Mouse (Mus musculus): ENCODE results near the gene Hes7. TPM values are rescaled to one million over a fixed set of nuclear protein-coding genes. Genes with fewer than 3 reads are reported as not detected.
"Not testable (repeated sequence)": the region's sequence is repeated elsewhere in the genome, so short reads cannot be mapped to it uniquely, and the experiment has no call there.

Hes7 gene
- polyA plus RNA-seq, 2 experiments = 0.05 to 0.08 TPM

- Histone ChIP-seq H3K9ac (replicated peaks) (no peak overlapping the region), H3K4me3 (ENCODE audit: insufficient read depth in 1 of 2, low read depth in 2 of 2, low read length in 2 of 2) (no peak overlapping the region), H3K36me3 (replicated peaks; ENCODE audit: control insufficient read depth, insufficient read depth, low read depth) (peaks cover 10% of the 10 kb centered on the region), H3K4me2 (ENCODE audit: low read depth) (peak overlapping the region; percentile 93), H3K27me3 (ENCODE audit: control insufficient read depth, insufficient read depth, low read length) (no peaks in the 10 kb centered on the region), H3K4me1 (replicated peaks; ENCODE audit: control insufficient read depth in 2 of 2, insufficient read depth in 2 of 2, low read length in 1 of 2) (peaks cover 15 to 20% of the 10 kb centered on the region in 2 experiments), H3K27ac (no peak overlapping the region), H3K9me3 (ENCODE audit: control insufficient read depth, low read length) (no peaks in the 10 kb centered on the region)
- ATAC-seq (ENCODE audit: insufficient read depth) (no peak), DNase-seq (ENCODE audit: low read depth in 3 of 3, low spot score in 3 of 3) (no peak)
- WGBS (ENCODE audit: insufficient replicate concordance) = 79% methylated on average over 6 of the region's 6 CpGs
- no peak for TF ChIP-seq EP300 (IDR thresholded peaks at IDR 0.05; ENCODE audit: low read depth)
- TF ChIP-seq CTCF (IDR thresholded peaks at IDR 0.05; ENCODE audit: low read depth) = no peak
Observed at GRCm38 (mm10) chr11:69090367-69090766, 29.8 kb upstream of the Hes7 start.

DNA sequence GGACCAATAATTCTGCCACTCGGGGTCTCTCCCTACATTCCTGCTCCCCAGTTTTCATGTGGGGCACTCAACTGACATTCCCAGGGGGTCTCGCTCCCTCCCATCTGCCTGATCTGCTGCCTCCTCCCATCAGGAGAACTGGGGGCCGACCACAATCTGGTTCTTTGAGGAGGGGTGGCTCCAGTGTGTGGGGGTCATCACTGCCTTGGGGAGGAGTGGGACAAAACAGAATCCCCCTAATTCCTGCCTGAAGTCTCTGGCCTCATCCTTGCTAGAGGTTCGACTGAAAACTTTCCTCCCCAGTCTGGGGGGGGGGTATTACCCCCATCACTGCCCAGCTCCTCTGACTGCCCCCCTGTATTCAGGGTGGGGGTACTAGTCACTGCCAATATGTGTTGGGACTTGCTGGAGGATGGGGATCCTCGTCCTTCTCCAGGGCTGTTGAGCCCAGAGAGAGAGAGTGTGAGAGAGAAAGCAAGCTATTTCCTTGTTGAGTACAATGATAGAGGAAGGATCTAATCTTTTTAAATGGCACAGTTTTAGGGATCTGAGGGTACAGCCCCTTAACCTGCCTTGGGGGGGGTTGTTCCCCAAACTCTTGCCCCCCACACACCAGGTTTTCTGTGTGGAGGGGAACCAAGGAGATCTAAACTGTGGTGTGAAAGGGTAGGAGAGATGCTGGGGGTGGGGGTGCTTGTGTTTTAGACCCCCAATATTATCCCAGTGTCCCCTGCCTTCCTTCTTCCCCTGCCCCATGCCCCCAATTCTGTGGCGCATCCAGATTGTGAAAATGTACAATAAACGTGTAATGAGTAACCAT is 28.4 kb upstream of the Hes7 start:
- no peak overlapping the region for H3K4me3 ChIP-seq (ENCODE audit: insufficient read depth in 1 of 2, low read depth in 2 of 2, low read length in 2 of 2)
- 53% methylated on average over 7 of the region's 7 CpGs for WGBS (ENCODE audit: insufficient replicate concordance)
- H3K9ac ChIP-seq (replicated peaks) = no peak overlapping the region
- ATAC-seq (ENCODE audit: insufficient read depth) = no peak
- H3K27ac ChIP-seq = no peak overlapping the region
- H3K27me3 ChIP-seq (ENCODE audit: control insufficient read depth, insufficient read depth, low read length) = no peaks in the 10 kb centered on the region
- no peaks in the 10 kb centered on the region for H3K9me3 ChIP-seq (ENCODE audit: control insufficient read depth, low read length)
- no peak for TF ChIP-seq CTCF (IDR thresholded peaks at IDR 0.05; ENCODE audit: low read depth)
- TF ChIP-seq EP300 (IDR thresholded peaks at IDR 0.05; ENCODE audit: low read depth) = no peak
- no peak for DNase-seq (ENCODE audit: low read depth in 3 of 3, low spot score in 3 of 3)
- peaks cover 27 to 31% of the 10 kb centered on the region in 2 experiments for H3K4me1 ChIP-seq (replicated peaks; ENCODE audit: control insufficient read depth in 2 of 2, insufficient read depth in 2 of 2, low read length in 1 of 2)
- H3K4me2 ChIP-seq (ENCODE audit: low read depth) = no peak overlapping the region
- peaks cover 10% of the 10 kb centered on the region for H3K36me3 ChIP-seq (replicated peaks; ENCODE audit: control insufficient read depth, insufficient read depth, low read depth)

DNA sequence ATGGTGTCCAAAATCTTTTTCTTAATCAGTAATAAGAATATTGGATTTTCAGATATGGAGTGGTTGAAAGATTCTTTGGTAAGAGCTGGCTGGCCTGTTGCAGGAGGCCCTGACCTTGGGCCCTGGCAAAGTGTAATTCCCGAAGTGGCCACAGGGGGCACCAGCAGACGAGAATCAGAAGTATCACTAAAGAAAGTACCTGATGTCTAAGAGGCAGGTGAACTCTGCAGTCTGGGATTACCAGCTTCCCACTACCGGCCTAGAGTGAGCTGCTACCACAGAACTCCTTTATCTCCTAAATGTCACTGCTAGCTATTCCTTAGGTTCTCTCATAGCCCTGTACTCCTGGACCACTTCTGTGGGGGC is 27.8 kb upstream of the Hes7 start:
- Histone ChIP-seq H3K36me3 (replicated peaks; ENCODE audit: control insufficient read depth, insufficient read depth, low read depth) (peaks cover 10% of the 10 kb centered on the region), H3K27ac (no peak overlapping the region), H3K27me3 (ENCODE audit: control insufficient read depth, insufficient read depth, low read length) (no peaks in the 10 kb centered on the region), H3K4me1 (replicated peaks; ENCODE audit: control insufficient read depth in 2 of 2, insufficient read depth in 2 of 2, low read length in 1 of 2) (peaks cover 31 to 35% of the 10 kb centered on the region in 2 experiments), H3K9me3 (ENCODE audit: control insufficient read depth, low read length) (no peaks in the 10 kb centered on the region), H3K4me3 (ENCODE audit: insufficient read depth in 1 of 2, low read depth in 2 of 2, low read length in 2 of 2) (no peak overlapping the region), H3K9ac (replicated peaks) (no peak overlapping the region), H3K4me2 (ENCODE audit: low read depth) (no peak overlapping the region)
- TF ChIP-seq EP300 (IDR thresholded peaks at IDR 0.05; ENCODE audit: low read depth) = no peak
- peak; percentile 93 for TF ChIP-seq CTCF (IDR thresholded peaks at IDR 0.05; ENCODE audit: low read depth)
- DNase-seq (ENCODE audit: low read depth in 3 of 3, low spot score in 3 of 3) = peak in 2 of 3 experiments; percentile 68 to 72
- WGBS (ENCODE audit: insufficient replicate concordance) = 3% methylated on average over 3 of the region's 3 CpGs
- no peak for ATAC-seq (ENCODE audit: insufficient read depth)

DNA sequence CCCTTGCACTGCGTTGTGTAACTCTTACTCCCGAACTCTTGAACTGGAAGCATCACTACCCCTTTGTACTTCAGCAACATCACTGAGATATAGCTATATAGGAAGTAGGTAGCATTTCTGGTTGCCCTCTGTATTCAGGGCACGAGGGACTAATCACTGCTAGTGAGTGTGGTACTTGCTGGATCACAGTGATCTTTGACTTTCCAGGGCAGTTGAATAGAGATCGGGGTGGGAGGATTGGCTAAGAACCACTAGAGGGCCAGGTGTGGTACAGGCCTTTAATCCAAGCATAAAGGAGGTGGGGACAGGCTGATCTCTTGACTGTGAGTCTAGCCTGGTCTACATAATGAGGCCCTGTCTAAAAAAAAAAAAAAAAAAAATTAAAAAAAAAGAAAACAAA is 27.3 kb upstream of the Hes7 start:
- no peak for ATAC-seq (ENCODE audit: insufficient read depth)
- H3K4me3 ChIP-seq (ENCODE audit: insufficient read depth in 1 of 2, low read depth in 2 of 2, low read length in 2 of 2) = no peak overlapping the region
- no peak overlapping the region for H3K9ac ChIP-seq (replicated peaks)
- no peak overlapping the region for H3K4me2 ChIP-seq (ENCODE audit: low read depth)
- H3K9me3 ChIP-seq (ENCODE audit: control insufficient read depth, low read length) = no peaks in the 10 kb centered on the region
- H3K27me3 ChIP-seq (ENCODE audit: control insufficient read depth, insufficient read depth, low read length) = no peaks in the 10 kb centered on the region
- 76% methylated on average over 4 of the region's 4 CpGs for WGBS (ENCODE audit: insufficient replicate concordance)
- DNase-seq (ENCODE audit: low read depth in 3 of 3, low spot score in 3 of 3) = no peak
- H3K4me1 ChIP-seq (replicated peaks; ENCODE audit: control insufficient read depth in 2 of 2, insufficient read depth in 2 of 2, low read length in 1 of 2) = peaks cover 37 to 38% of the 10 kb centered on the region in 2 experiments
- peaks cover 10% of the 10 kb centered on the region for H3K36me3 ChIP-seq (replicated peaks; ENCODE audit: control insufficient read depth, insufficient read depth, low read depth)
- H3K27ac ChIP-seq = no peak overlapping the region
- TF ChIP-seq CTCF (IDR thresholded peaks at IDR 0.05; ENCODE audit: low read depth) = no peak
- no peak for TF ChIP-seq EP300 (IDR thresholded peaks at IDR 0.05; ENCODE audit: low read depth)

GRCm38 (mm10) chr11:69093856-69094255 is 26.3 kb upstream of the Hes7 start:
- 78% methylated on average over 7 of the region's 7 CpGs for WGBS (ENCODE audit: insufficient replicate concordance)
- Histone ChIP-seq H3K4me1 (replicated peaks; ENCODE audit: control insufficient read depth in 2 of 2, insufficient read depth in 2 of 2, low read length in 1 of 2) (peaks cover 44% of the 10 kb centered on the region in 2 experiments), H3K36me3 (replicated peaks; ENCODE audit: control insufficient read depth, insufficient read depth, low read depth) (peaks cover 10% of the 10 kb centered on the region)
- H3K9me3 ChIP-seq (ENCODE audit: control insufficient read depth, low read length); ATAC-seq (ENCODE audit: insufficient read depth); H3K27ac ChIP-seq; DNase-seq (ENCODE audit: low read depth in 3 of 3, low spot score in 3 of 3); H3K27me3 ChIP-seq (ENCODE audit: control insufficient read depth, insufficient read depth, low read length); H3K4me2 ChIP-seq (ENCODE audit: low read depth); H3K4me3 ChIP-seq (ENCODE audit: insufficient read depth in 1 of 2, low read depth in 2 of 2, low read length in 2 of 2); H3K9ac ChIP-seq (replicated peaks): not testable (repeated sequence)

All from liver, embryonic 14.5 days (tissue).